Mouse (Mus musculus) spleen, postnatal 36 days (tissue): ENCODE data around the gene Wdtc1.
A peak's percentile ranks its signal among the peaks of the same experiment; 100 is the strongest.

Experiments used
- DNase-seq, 2 experiments: peaks; one replicate each; pipeline ENCODE4 v3.0.0; 2022; ENCODE audit warnings: low spot score in 2 of 2, mixed read lengths in 1 of 2

The Wdtc1 gene

GRCm38 (mm10) chr4:133353367-133354365, at the start of gene Wdtc1:
Wdtc1 (minus strand) TSS chr4:133353481.
- DNase-seq = no peak

- DNase-seq = no peak
Measured at GRCm38 (mm10) chr4:133402011-133402410, 48.7 kb upstream of the Wdtc1 start.

DNA sequence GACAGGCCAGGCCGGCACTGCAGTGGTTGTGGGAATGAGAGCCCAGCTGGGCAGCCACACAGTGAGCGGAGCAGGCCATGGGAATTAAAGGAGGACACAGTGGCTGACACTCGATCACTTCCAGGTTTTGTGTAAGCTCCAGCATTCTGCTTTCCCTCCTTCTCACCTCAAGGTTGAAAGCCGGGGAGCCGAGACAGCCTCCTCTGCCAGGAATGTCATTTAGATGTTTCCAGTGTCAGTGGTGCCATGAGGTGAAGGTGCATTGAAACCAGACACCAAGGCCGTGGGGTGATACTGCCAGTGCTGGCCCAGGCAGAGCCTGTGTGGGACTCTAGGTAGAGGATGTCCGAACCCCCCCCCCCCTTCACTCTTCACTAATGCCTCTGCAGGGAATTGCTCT, 46.8 kb upstream of the Wdtc1 start:
- DNase-seq = no peak

DNA sequence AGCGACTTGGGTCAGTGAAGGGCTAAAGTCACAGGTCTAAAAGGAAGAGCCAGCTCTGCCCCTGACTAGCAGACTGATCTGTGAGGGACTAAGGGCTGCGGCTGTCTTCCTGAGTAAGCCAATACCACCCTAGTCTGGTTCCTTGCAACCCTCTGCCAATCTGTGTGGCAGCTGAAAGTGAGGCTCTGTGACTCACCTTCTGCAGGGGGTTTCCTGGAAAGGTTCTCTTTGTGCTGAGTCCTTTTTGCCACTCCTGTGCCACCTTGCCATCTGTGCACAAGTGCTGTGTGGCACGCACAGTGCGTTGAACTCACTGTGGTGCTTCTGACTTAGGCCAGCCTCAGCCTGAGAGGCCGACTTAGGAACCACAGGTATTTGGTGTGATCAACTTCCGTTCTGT, 46.2 kb upstream of the Wdtc1 start:
- DNase-seq = no peak

DNA sequence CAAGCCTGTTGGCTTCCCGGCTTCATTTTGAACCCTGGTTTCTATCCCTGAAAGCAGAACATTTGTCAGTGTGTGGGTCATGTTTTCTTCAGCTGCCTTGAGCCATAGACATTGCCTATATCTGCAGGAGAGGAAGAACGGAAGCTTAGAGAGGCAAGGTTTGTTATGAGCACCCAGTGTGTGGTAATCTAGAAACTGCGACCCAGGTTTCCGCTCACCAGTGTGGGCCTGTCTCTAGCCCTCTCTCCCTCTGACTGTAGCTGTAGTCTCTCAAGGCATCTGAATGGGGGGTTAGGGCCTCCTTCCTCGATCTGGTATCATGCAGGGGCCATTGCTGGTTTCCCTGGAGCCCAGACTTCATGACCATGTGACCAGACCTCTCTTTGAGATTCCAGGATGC, 45.3 kb upstream of the Wdtc1 start:
- DNase-seq = no peak

- no peak for DNase-seq
Measured at GRCm38 (mm10) chr4:133397961-133398360, 44.7 kb upstream of the Wdtc1 start.

DNA sequence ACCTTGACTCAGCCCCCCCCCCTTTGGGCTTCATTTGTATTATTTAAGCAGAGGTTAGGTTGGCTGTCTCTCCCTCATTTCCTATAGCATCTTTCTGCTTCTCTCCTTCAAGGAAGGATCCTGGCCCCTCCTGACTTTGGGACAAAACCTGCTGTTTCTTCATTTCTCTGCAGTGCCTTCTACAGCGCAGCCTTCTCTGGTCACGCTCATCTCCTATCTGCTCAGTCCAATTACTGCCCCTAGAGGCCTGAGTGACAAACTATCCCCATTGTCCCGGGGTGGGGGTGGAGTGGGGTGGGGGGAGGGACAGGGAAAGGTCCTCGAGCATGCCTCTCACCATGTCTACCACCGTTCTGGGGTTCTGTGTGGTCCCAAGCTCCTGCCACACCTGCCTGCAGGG, 44.0 kb upstream of the Wdtc1 start:
- no peak for DNase-seq

DNA sequence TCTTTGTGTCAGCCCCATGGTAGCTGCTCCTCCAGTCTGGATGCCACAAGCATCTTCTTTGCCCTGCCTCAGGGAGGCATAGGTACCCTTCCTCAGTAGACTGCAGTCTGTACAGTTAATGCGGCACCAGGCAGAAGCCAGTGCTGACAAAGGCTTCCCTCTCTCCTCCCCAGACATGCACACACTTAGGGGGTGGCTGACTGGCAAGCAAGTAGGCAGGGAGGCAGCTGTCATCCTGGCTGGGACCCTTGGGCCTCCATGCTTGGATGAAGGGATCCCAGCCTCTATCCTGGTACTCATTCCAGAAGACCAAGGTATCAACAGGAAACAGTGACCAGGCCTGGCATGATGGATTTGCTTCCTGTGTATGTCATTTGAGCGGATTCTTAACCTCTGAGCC, 42.8 kb upstream of the Wdtc1 start:
- DNase-seq = no peak

DNA sequence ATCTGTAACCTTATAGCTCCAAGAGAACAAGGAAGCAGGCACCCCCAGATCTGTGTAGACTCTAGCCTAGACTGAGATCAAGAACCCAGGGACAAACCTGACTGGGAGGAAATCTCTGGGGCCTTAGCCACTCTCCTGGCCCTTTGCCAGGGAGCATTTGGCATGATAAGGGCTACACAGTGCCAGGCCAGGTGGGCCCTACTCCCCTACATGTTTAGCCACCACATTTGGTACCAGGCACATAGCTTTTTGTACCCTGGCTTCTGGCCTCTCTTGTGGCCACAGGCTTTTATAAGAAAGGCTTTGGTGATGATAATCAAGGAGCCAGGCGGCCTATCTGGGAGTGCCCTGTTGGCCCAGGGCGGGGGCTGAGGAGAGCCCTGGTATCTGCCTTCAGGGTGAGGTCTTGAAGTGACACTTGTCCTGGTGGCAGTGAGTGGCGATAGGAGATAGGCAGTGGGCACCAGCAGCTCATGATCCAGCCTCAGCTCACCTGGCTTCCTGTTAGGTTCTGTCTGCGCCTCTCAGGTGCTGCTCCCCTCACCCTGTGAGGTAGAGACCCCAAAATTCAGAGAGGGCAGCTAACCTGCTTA, 41.8 kb upstream of the Wdtc1 start:
- peak; percentile 53 to 61 for DNase-seq

DNA sequence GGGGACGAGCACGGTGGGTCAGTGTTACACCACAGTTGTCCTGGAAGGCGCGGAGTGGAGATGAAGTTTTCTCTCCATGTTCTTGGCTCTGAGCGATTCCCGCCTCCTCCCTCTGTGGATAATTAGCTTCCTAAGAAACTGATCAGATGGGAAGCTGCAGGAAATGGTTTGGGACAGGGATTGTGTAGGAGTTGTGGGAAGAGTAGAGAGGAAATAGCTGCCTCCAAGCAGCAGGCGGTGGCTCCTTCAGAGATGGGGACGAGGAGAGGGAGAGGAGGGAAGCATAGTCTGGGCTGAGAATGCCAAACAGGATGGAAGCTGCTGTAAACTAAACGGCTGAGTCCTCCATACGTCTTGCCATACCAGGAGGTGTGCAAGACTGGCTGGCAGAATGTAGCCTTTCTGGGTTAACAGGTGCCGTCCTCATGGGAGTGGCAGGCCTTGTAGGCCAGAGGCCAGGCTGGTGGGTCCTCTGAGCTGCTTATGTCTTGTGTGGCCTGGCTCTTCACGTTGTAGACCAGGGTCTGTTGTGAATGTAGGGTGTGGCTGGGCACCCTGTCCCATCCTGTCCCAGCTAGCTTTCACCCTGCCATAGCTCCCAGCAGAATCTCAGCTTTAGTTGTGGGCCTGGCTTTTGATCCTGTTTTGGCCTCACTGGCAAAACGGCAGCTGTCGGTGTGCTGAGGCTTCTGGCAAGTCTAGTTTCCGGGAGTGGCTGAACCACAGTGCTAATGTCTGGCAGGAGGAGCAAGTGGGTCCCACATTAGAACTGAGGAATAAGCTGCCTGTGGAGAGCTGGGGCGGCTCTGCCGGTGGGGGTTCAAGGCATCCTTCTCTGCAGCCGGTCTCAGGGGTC, 38.1 kb upstream of the Wdtc1 start:
- no peak for DNase-seq

DNA sequence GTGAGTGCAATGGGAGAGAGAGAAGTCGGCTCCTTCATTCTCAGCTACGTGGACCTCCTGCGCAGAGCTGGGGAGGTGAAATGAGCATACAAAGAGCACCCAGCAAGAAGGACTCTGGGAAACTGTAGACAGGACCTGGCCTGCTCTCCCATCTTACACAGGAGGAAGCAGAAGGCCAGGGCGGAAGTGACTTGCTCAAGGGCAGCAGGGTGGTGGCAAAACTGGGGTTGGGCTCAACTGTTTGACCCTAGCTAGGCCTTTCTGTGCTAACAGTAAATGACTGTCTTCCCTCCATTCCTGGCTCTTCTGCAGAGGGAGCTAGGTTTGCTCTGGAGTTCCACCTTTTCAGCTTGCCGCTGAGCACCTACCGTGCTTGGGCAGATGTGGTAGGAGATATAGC, 37.3 kb upstream of the Wdtc1 start:
- DNase-seq = no peak

- DNase-seq = peak; percentile 44 to 45
Measured at GRCm38 (mm10) chr4:133390042-133390441, 36.8 kb upstream of the Wdtc1 start.

DNA sequence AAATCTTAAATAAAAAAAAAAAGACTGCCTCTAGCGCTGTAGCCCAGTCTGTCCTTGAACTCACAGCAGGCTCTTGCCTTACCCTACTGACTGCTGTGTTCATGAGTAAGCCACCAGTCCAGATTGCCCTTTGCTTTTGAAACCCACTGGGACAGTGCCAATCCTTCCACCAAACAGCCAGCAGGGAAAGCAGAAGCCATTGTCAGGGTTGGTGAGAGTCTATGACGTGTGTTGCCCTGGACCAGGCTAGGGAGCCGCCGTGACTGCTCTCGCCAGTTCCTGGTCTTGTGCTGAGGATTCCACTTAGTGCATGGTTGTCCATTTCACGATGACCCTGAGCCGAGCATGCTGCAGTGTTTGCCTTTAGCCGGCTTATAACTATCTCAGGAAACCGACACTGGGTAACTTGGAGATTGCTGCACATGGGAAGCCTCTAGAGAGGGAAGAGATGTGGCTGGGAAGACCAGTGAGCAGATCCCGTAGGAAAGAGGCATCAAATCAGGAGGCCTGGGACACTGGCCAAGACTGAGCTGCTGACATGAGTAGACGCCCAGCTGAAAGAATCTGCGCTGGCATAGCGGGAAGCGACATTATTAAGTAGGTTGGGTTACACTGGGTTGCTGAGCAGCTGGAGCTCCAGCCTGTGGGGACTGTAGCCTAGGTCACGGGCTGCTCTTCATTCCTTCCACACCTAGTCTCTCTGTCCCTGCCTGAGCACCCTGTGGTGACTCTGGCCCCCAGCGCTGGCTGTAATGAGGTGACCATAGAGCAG, 35.7 kb upstream of the Wdtc1 start:
- DNase-seq = no peak

GRCm38 (mm10) chr4:133387053-133387452, 33.8 kb upstream of the Wdtc1 start:
- no peak for DNase-seq

DNA sequence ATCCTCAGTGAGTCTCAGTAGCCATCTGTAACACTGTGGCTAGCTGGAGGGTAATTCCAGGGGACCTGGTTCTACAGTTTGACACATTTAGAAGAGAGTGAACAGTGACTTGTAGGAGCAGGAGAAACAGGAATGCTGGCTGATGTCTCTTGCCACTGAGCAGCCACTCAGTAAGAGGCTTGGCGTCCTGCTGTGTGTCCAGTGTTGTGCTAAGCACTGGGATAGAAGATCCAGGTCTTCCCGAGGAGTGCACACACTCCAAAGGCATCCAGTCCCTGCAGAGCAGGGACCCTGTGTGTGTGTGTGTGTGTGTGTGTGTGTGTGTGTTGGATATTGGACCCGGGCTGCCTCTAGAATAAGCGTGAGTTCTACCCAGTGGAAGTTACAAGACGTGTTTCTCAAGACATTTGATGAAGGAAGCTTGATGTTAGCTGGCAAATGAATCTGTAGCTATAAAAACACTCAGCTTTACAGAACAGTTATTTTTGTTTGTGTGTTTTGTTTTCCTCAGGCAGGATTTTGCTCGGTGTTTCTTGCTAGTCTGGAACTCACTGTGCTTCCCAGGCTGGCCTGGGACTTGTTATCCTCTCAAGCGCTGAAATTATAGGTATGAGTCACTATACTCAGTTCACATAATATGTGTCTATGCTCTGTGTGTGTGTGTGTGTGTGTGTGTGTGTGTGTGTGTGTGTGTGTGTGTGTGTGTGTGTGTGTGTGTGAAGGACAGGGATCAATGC, 32.9 kb upstream of the Wdtc1 start:
- no peak for DNase-seq

DNA sequence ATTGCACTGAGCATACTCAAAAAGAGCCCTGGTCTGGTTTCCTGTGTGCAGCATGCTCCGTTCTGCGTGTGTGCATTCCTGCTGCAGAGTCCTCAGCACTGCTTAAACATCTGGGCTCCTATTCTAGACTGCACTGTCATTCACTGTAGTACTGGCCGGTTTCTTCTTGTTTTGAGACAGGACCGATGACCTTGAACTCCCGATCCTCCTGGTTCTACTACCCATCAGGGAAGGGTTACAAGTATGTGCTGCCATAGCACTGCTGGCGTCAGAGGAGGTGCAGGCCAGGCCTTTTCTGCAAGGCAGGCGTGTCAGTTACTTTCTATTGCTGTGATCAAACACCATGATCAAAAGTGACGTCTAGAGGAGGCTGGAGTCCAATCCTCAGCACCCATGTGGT, 27.9 kb upstream of the Wdtc1 start:
- DNase-seq = no peak

- DNase-seq = no peak
Measured at GRCm38 (mm10) chr4:133380532-133380931, 27.3 kb upstream of the Wdtc1 start.

- no peak for DNase-seq
Measured at GRCm38 (mm10) chr4:133379861-133380260, 26.6 kb upstream of the Wdtc1 start.

DNA sequence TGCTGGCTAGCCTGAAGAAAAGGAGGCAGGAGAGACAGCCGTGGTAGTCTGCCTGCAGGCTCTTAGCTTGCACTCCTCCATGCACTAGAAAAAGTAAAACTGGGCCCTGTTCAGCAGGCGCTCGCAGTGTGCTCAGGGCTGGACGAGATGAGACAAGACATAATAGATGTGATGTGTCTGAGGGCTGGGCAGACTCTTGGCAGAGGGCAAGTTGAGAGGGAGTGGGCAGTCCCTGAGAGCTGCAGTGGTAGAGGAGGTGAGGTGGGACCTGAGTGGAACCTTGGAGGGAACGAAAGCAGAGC, 25.7 kb upstream of the Wdtc1 start:
- DNase-seq = no peak

- DNase-seq = no peak
Measured at GRCm38 (mm10) chr4:133378236-133379045, 25.2 kb upstream of the Wdtc1 start.
